Mouse (Mus musculus) heart, embryonic 12.5 days (tissue): Measurements from ENCODE around the gene Arhgef12. TPM values are rescaled to one million over a fixed set of nuclear protein-coding genes. Genes with fewer than 3 reads are reported as not detected.
A peak's percentile ranks its signal among the peaks of the same experiment; 100 is the strongest.

Experiments used
- ATAC-seq: fragments of 200-750 bp; cut with Nextera tagmentation; 2 replicates; pipeline ENCODE4 v1.8.0; 2017; ENCODE audit warnings: moderate TSS enrichment, moderate library complexity; ENCODE audit not compliant: insufficient number of reproducible peaks, low FRiP score
- H3K27ac ChIP-seq: fragments of 300-500 bp; sonication (generic); 2 replicates; pipeline ENCODE4 v1.5.1; 2016; ENCODE audit warnings: mild to moderate bottlenecking, moderate library complexity; ENCODE audit not compliant: poor library complexity, severe bottlenecking
- H3K27me3 ChIP-seq: fragments of 300-500 bp; sonication (generic); replicated peaks from 2 replicates; pipeline ENCODE4 v1.6.1; 2016; ENCODE audit warnings: mild to moderate bottlenecking, moderate library complexity
- H3K36me3 ChIP-seq: fragments of 300-500 bp; sonication (generic); 2 replicates; pipeline ENCODE4 v1.6.1; 2016; ENCODE audit warnings: mild to moderate bottlenecking, moderate library complexity
- H3K4me1 ChIP-seq: fragments of 300-500 bp; sonication (generic); replicated peaks from 2 replicates; pipeline ENCODE4 v1.6.1; 2016; ENCODE audit warnings: mild to moderate bottlenecking
- H3K4me2 ChIP-seq: fragments of 300-500 bp; sonication (generic); 2 replicates; pipeline ENCODE4 v1.6.1; 2016; ENCODE audit warnings: mild to moderate bottlenecking, moderate library complexity
- H3K4me3 ChIP-seq: fragments of 300-500 bp; sonication (generic); 2 replicates; pipeline ENCODE4 v1.5.1; 2016; ENCODE audit warnings: mild to moderate bottlenecking
- H3K9ac ChIP-seq: fragments of 300-500 bp; sonication (generic); 2 replicates; pipeline ENCODE4 v1.6.1; 2016; ENCODE audit warnings: mild to moderate bottlenecking, moderate library complexity
- H3K9me3 ChIP-seq: fragments of 300-500 bp; sonication (generic); replicated peaks from 2 replicates; pipeline ENCODE4 v1.6.1; 2016; ENCODE audit warnings: mild to moderate bottlenecking, moderate library complexity
- WGBS: fragments of 180-500 bp; shearing (Covaris S2); methylation state at CpG from one replicate; pipeline ENCODE4 v1.1.7; 2016; 5-methylcytosine and 5-hydroxymethylcytosine counted together
- polyA plus RNA-seq: library from polyadenylated mRNA; unstranded; fragments of >200 nt; fragmentation: Nextera tagmentation; extraction: Ambion mirVana; gene quantifications from 2 replicates; pipeline ENCODE4 v1.2.1, GENCODE M21; 2016

Arhgef12 gene
- polyA plus RNA-seq: 13.3 and 13.9 TPM in 2 replicates

- 30% methylated on average over 10 of the region's 10 CpGs for WGBS
- no peak for ATAC-seq
- H3K36me3 ChIP-seq: peaks cover 19% of the 10 kb centered on the region
Measured at GRCm38 (mm10) chr9:43107187-43107517, at the start of gene Arhgef12. TSS of gene Arhgef12 (minus strand) at chr9:43107239.

GRCm38 (mm10) chr9:43155960-43156359 is 48.9 kb upstream of the Arhgef12 start:
- Histone ChIP-seq H3K4me2 (no peak overlapping the region), H3K27ac (no peak overlapping the region), H3K36me3 (no peaks in the 10 kb centered on the region), H3K9me3 (no peaks in the 10 kb centered on the region), H3K4me1 (no peaks in the 10 kb centered on the region; the same call in 1 of the 2 replicates), H3K4me3 (no peak overlapping the region), H3K27me3 (peaks cover 31% of the 10 kb centered on the region), H3K9ac (no peak overlapping the region)
- no peak for ATAC-seq
- 60% methylated on average over 6 of the region's 6 CpGs for WGBS

More at GRCm38 (mm10) chr9:43107187-43107517, at the start of gene Arhgef12:
- peak within 1 kb of the TSS; percentile 84 for H3K4me2 ChIP-seq
- peak within 1 kb of the TSS; percentile 72 for H3K4me3 ChIP-seq
- peak within 1 kb of the TSS; percentile 92 for H3K9ac ChIP-seq
- peaks cover 24% of the 10 kb centered on the region for H3K4me1 ChIP-seq
- no peaks in the 10 kb centered on the region for H3K27me3 ChIP-seq
- peak within 1 kb of the TSS; percentile 92 for H3K27ac ChIP-seq
- H3K9me3 ChIP-seq: no peaks in the 10 kb centered on the region

- Histone ChIP-seq H3K9me3 (no peaks in the 10 kb centered on the region), H3K27me3 (peaks cover 40% of the 10 kb centered on the region), H3K4me3 (no peak overlapping the region), H3K36me3 (no peaks in the 10 kb centered on the region), H3K9ac (no peak overlapping the region), H3K4me2 (no peak overlapping the region), H3K27ac (no peak overlapping the region), H3K4me1 (peaks cover 13% of the 10 kb centered on the region)
- 81% methylated on average over 6 of the region's 6 CpGs for WGBS
- ATAC-seq: no peak
Measured at GRCm38 (mm10) chr9:43151779-43152178, 44.7 kb upstream of the Arhgef12 start.

GRCm38 (mm10) chr9:43150957-43151356 is 43.9 kb upstream of the Arhgef12 start:
- Histone ChIP-seq H3K9ac (no peak overlapping the region), H3K9me3 (no peaks in the 10 kb centered on the region), H3K4me3 (no peak overlapping the region), H3K4me2 (no peak overlapping the region), H3K27ac (no peak overlapping the region), H3K4me1 (peaks cover 13% of the 10 kb centered on the region), H3K36me3 (no peaks in the 10 kb centered on the region), H3K27me3 (peaks cover 36% of the 10 kb centered on the region)
- ATAC-seq: no peak
- WGBS: 49% methylated on average over 9 of the region's 9 CpGs

GRCm38 (mm10) chr9:43150075-43150474 is 43.0 kb upstream of the Arhgef12 start:
- no peak overlapping the region for H3K4me3 ChIP-seq
- WGBS: 9% methylated on average over 10 of the region's 10 CpGs
- ATAC-seq: peak; percentile 33; the same call in 1 of the 2 replicates
- no peaks in the 10 kb centered on the region for H3K9me3 ChIP-seq
- no peaks in the 10 kb centered on the region for H3K36me3 ChIP-seq
- H3K9ac ChIP-seq: no peak overlapping the region
- H3K27ac ChIP-seq: no peak overlapping the region
- peak overlapping the region; percentile 56 for H3K4me2 ChIP-seq
- H3K4me1 ChIP-seq: peaks cover 13% of the 10 kb centered on the region
- H3K27me3 ChIP-seq: peaks cover 36% of the 10 kb centered on the region

GRCm38 (mm10) chr9:43149498-43149897 is 42.5 kb upstream of the Arhgef12 start:
- 75% methylated on average over 3 of the region's 3 CpGs for WGBS
- H3K4me2 ChIP-seq: no peak overlapping the region
- no peaks in the 10 kb centered on the region for H3K36me3 ChIP-seq
- H3K27me3 ChIP-seq: peaks cover 36% of the 10 kb centered on the region
- no peak overlapping the region for H3K4me3 ChIP-seq
- peaks cover 16% of the 10 kb centered on the region for H3K4me1 ChIP-seq
- H3K9me3 ChIP-seq: no peaks in the 10 kb centered on the region
- ATAC-seq: no peak
- no peak overlapping the region for H3K27ac ChIP-seq
- H3K9ac ChIP-seq: no peak overlapping the region

- 76% methylated on average over 4 of the region's 4 CpGs for WGBS
Measured at GRCm38 (mm10) chr9:43145196-43145595, 38.2 kb upstream of the Arhgef12 start.

GRCm38 (mm10) chr9:43144206-43144810 is 37.3 kb upstream of the Arhgef12 start:
- Histone ChIP-seq H3K9me3 (no peaks in the 10 kb centered on the region), H3K4me3 (no peak overlapping the region), H3K27ac (no peak overlapping the region), H3K27me3 (peaks cover 34% of the 10 kb centered on the region), H3K9ac (no peak overlapping the region), H3K4me1 (peaks cover 9% of the 10 kb centered on the region; the same call in 1 of the 2 replicates), H3K36me3 (no peaks in the 10 kb centered on the region), H3K4me2 (no peak overlapping the region)
- ATAC-seq: no peak
- 55% methylated on average over 12 of the region's 12 CpGs for WGBS

More at GRCm38 (mm10) chr9:43145196-43145595, 38.2 kb upstream of the Arhgef12 start:
- Histone ChIP-seq H3K36me3 (no peaks in the 10 kb centered on the region), H3K9me3 (no peaks in the 10 kb centered on the region), H3K27ac (no peak overlapping the region), H3K9ac (no peak overlapping the region), H3K27me3 (peaks cover 30% of the 10 kb centered on the region), H3K4me1 (peaks cover 15% of the 10 kb centered on the region), H3K4me2 (no peak overlapping the region), H3K4me3 (no peak overlapping the region)
- no peak for ATAC-seq

- H3K4me3 ChIP-seq: no peak overlapping the region
- no peak for ATAC-seq
- H3K4me1 ChIP-seq: peaks cover 9% of the 10 kb centered on the region; the same call in 1 of the 2 replicates
- H3K4me2 ChIP-seq: no peak overlapping the region
- no peaks in the 10 kb centered on the region for H3K36me3 ChIP-seq
- H3K27me3 ChIP-seq: peaks cover 37% of the 10 kb centered on the region
- H3K27ac ChIP-seq: no peak overlapping the region
- H3K9ac ChIP-seq: no peak overlapping the region
- 4% methylated on average over 4 of the region's 4 CpGs for WGBS
- no peaks in the 10 kb centered on the region for H3K9me3 ChIP-seq
Measured at GRCm38 (mm10) chr9:43141839-43142238, 34.8 kb upstream of the Arhgef12 start.

GRCm38 (mm10) chr9:43133525-43133924 is 26.5 kb upstream of the Arhgef12 start:
- Histone ChIP-seq H3K36me3 (no peaks in the 10 kb centered on the region), H3K27me3 (peaks cover 8% of the 10 kb centered on the region), H3K4me3 (no peak overlapping the region), H3K9ac (no peak overlapping the region), H3K4me2 (no peak overlapping the region), H3K4me1 (peaks cover 9% of the 10 kb centered on the region), H3K9me3 (no peaks in the 10 kb centered on the region), H3K27ac (no peak overlapping the region)
- WGBS: 70% methylated on average over 3 of the region's 3 CpGs
- no peak for ATAC-seq

GRCm38 (mm10) chr9:43132380-43132779 is 25.3 kb upstream of the Arhgef12 start:
- WGBS: 33% methylated on average over 4 of the region's 4 CpGs

GRCm38 (mm10) chr9:43131940-43132339 is 24.9 kb upstream of the Arhgef12 start:
- ATAC-seq: no peak
- no peaks in the 10 kb centered on the region for H3K36me3 ChIP-seq
- WGBS: 73% methylated on average over 5 of the region's 5 CpGs

More at GRCm38 (mm10) chr9:43132380-43132779, 25.3 kb upstream of the Arhgef12 start:
- peaks cover 9% of the 10 kb centered on the region for H3K4me1 ChIP-seq
- no peaks in the 10 kb centered on the region for H3K27me3 ChIP-seq
- no peak overlapping the region for H3K9ac ChIP-seq
- no peaks in the 10 kb centered on the region for H3K9me3 ChIP-seq
- H3K27ac ChIP-seq: no peak overlapping the region
- ATAC-seq: no peak
- no peak overlapping the region for H3K4me2 ChIP-seq
- H3K36me3 ChIP-seq: no peaks in the 10 kb centered on the region
- no peak overlapping the region for H3K4me3 ChIP-seq

More at GRCm38 (mm10) chr9:43131940-43132339, 24.9 kb upstream of the Arhgef12 start:
- Histone ChIP-seq H3K9me3 (no peaks in the 10 kb centered on the region), H3K4me2 (no peak overlapping the region), H3K9ac (no peak overlapping the region), H3K27me3 (no peaks in the 10 kb centered on the region), H3K27ac (no peak overlapping the region), H3K4me3 (no peak overlapping the region), H3K4me1 (peaks cover 9% of the 10 kb centered on the region)
